Mouse (Mus musculus): ENCODE measurements around the gene Hbb-bs.

DNA sequence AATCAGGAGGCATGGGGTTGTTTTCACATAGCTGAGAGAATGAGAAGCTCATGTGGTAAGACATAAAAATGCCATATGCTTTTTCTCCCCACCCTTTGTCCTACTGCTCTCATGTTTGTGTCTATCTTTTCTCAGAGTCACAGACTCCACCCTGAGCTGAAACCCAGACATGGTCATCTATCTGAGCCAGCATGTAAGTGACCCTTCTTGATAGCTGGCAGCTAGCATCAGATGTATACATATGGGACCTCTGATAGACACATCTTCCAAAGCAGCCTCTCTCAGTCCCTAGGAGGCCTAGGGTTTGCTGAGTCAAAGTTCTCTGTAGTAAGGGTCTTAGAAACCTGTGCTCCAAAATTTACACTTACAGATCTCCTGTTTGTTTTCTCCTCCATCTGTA is 37.8 kb upstream of the Hbb-bs start:
- TF ChIP-seq ZNF384 (IDR thresholded peaks at IDR 0.05; ENCODE audit: low read depth, low read length) (no peak), CHD2 (IDR thresholded peaks at IDR 0.05; ENCODE audit: low read length) (no peak), PAX5 (IDR thresholded peaks at IDR 0.05; ENCODE audit: low read length) (no peak), CTCF (conservative IDR thresholded peaks at IDR 0.05 in 1 of 2, IDR thresholded peaks at IDR 0.05 in 1 of 2; ENCODE audit: low read depth in 2 of 2, low read length in 2 of 2) (no peak), TBP (conservative IDR thresholded peaks at IDR 0.05; ENCODE audit: low read depth, low read length) (no peak), HCFC1 (IDR thresholded peaks at IDR 0.05; ENCODE audit: low read depth, low read length) (no peak), TCF12 (IDR thresholded peaks at IDR 0.05; ENCODE audit: low read depth, low read length) (no peak)
